Mouse (Mus musculus): ENCODE measurements around the gene Ugdh. TPM values are rescaled to one million over a fixed set of nuclear protein-coding genes. Genes with fewer than 3 reads are reported as not detected.

Ugdh gene
- total RNA-seq, 2 experiments from 2014 or later: 12.1 to 51.7 TPM

- no peak for ATAC-seq (replicated peaks; ENCODE audit: low FRiP score, low TSS enrichment, poor library complexity, severe bottlenecking)
Measured at GRCm38 (mm10) chr5:65367837-65368236, 67.9 kb downstream of the Ugdh start.

Other genes with a start within 250 kb of the Ugdh start
- gene Wdr19, start 236.3 kb downstream of the Ugdh start, total RNA-seq (2014; fragmentation: Nextera tagmentation): 1.5 and 9.1 TPM in 2 replicates
- 2.1 and 5.8 TPM in 2 replicates for gene Wdr19, start 236.3 kb downstream of the Ugdh start, total RNA-seq (2017)
- gene Rfc1, start 100.3 kb downstream of the Ugdh start, total RNA-seq (2014; fragmentation: Nextera tagmentation): 67.0 and 94.1 TPM in 2 replicates
- 105 and 140 TPM in 2 replicates for gene Rfc1, start 100.3 kb downstream of the Ugdh start, total RNA-seq (2017)
- not detected in 2 replicates for gene Klb, start 87.6 kb downstream of the Ugdh start, total RNA-seq (2014; fragmentation: Nextera tagmentation)
- not detected in 2 replicates for gene Klb, start 87.6 kb downstream of the Ugdh start, total RNA-seq (2017)
- 3,188 and 3,587 TPM in 2 replicates for gene Rpl9, start 44.5 kb downstream of the Ugdh start, total RNA-seq (2014; fragmentation: Nextera tagmentation)
- 2,324 and 2,626 TPM in 2 replicates for gene Rpl9, start 44.5 kb downstream of the Ugdh start, total RNA-seq (2017)
- gene Lias, start 44.5 kb downstream of the Ugdh start, total RNA-seq (2014; fragmentation: Nextera tagmentation): 50.8 and 71.9 TPM in 2 replicates
- gene Lias, start 44.5 kb downstream of the Ugdh start, total RNA-seq (2017): 56.3 and 62.0 TPM in 2 replicates
- not detected in 2 replicates for gene Gm43552, start 56.9 kb upstream of the Ugdh start, total RNA-seq (2014; fragmentation: Nextera tagmentation)
- not detected in 2 replicates for gene Gm43552, start 56.9 kb upstream of the Ugdh start, total RNA-seq (2017)
- gene Smim14, start 101.2 kb upstream of the Ugdh start, total RNA-seq (2014; fragmentation: Nextera tagmentation): 23.2 and 24.9 TPM in 2 replicates
- 26.1 and 26.9 TPM in 2 replicates for gene Smim14, start 101.2 kb upstream of the Ugdh start, total RNA-seq (2017)
- 109 and 117 TPM in 2 replicates for gene Ube2k, start 101.3 kb upstream of the Ugdh start, total RNA-seq (2014; fragmentation: Nextera tagmentation)
- 53.3 and 60.8 TPM in 2 replicates for gene Ube2k, start 101.3 kb upstream of the Ugdh start, total RNA-seq (2017)